In the genomic region with DNA sequence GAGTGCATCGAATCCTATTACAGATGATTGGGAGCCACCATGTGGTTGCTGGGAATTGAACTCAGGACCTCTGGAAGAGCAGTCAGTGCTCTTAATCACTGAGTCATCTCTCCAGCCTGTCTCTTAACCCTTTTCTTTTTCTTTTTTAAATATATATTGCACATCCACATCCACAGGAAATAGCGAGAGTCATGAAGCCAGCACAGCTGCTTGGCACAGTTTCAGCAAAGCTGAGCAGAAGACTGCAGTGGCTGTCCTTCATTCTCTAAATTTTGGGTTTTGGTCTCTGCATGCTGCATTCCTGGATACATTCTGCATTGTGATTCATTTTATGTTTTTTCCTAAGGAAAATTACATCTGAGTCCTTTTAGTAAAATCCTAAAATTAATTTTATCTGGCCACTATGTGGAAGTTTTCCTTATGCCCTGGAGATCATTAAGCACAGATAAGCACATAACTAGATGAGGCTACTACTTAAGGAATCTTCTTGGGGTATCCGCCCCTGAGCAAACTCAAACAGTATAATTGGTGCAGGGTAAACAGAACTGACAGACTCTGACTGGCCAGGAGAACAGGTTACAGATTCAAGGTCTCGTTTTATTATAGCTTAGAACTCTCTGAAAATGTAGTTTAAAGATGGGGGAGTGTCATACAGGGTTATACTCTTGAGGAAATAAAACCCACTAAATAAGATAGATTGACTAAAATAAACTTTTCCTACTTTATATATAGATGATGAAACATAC, we compare ENCODE assay signal across 20 mouse cellular contexts. TPM values are rescaled to one million over a fixed set of nuclear protein-coding genes. Genes with fewer than 3 reads are reported as not detected.
DNase-seq lines count a peak whose midpoint lies in the region; ATAC-seq lines count a peak whose summit lies in the region.
"Had no signal": no experiment of that assay in that cellular context is flagged by ENCODE, and none has a peak within 500 bp of the region (broad histone marks: within the 10 kb centered on the region; RNA-seq: fewer than 3 reads in every experiment).

No protein-coding gene starts in this region.

- no peaks in the 10 kb centered on the region for H3K9me3 ChIP-seq in heart, embryonic 12.5 days (replicated peaks)
- H3K9me3 ChIP-seq: forebrain, embryonic 13.5 days; heart, embryonic 13.5 days; limb, embryonic 12.5 days; liver, embryonic 13.5 days had no signal

- intact Hi-C loops in heart, postnatal 10 days (cut with DNase I): no loop called here

- no peaks in the 10 kb centered on the region for H3K27me3 ChIP-seq in heart, embryonic 12.5 days (replicated peaks)
- H3K27me3 ChIP-seq: forebrain, embryonic 13.5 days; heart, embryonic 13.5 days; limb, embryonic 12.5 days; liver, embryonic 13.5 days had no signal

- no peaks in the 10 kb centered on the region for H3K4me1 ChIP-seq in heart, embryonic 12.5 days (replicated peaks)
- H3K4me1 ChIP-seq: forebrain, embryonic 13.5 days; heart, embryonic 13.5 days; limb, embryonic 12.5 days; liver, embryonic 13.5 days had no signal

- 71% methylated on average over 4 of the region's 4 CpGs for WGBS in heart, embryonic 12.5 days

- H3K27ac ChIP-seq in heart, embryonic 12.5 days (ENCODE audit: poor library complexity, severe bottlenecking): no peak overlapping the region
- H3K27ac ChIP-seq: forebrain, embryonic 13.5 days; heart, embryonic 13.5 days; limb, embryonic 12.5 days; liver, embryonic 13.5 days had no signal

- H3K4me3 ChIP-seq in heart, embryonic 12.5 days: no peak overlapping the region
- H3K4me3 ChIP-seq: forebrain, embryonic 13.5 days; heart, embryonic 13.5 days; limb, embryonic 12.5 days; liver, embryonic 13.5 days had no signal

- no peak for ATAC-seq in heart, embryonic 12.5 days (ENCODE audit: insufficient number of reproducible peaks, low FRiP score)
- ATAC-seq in erythroid progenitor cell, adult 5-6 weeks (replicated peaks; ENCODE audit: low FRiP score, poor library complexity, severe bottlenecking): no peak
- ATAC-seq: CD4-positive, CD25-positive, alpha-beta regulatory T cell, adult 4 months; forebrain, embryonic 13.5 days; midbrain, embryonic 16.5 days had no signal

- peak; percentile 29 to 37 for DNase-seq in heart, postnatal 10 days
- peak; percentile 34 to 47 for DNase-seq in kidney, postnatal 4 days
- DNase-seq in kidney, adult 18-20 months: no peak
- DNase-seq in 416B (ENCODE audit: low read depth) (peak; percentile 80), NIH3T3 (ENCODE audit: low read depth) (peak; percentile 17)
- DNase-seq: adrenal gland, postnatal 14 days; cerebellum, adult 11 months; gastrocnemius, postnatal 25 days; liver, embryonic 13.5 days; lung, postnatal 36 days; right cerebral cortex, postnatal 14 days; spleen, adult 18-20 months; thymus, postnatal 36 days had no signal

- H3K36me3 ChIP-seq in heart, embryonic 12.5 days: no peaks in the 10 kb centered on the region
- H3K36me3 ChIP-seq: limb, embryonic 12.5 days; liver, embryonic 13.5 days had no signal

- no peak overlapping the region for H3K4me2 ChIP-seq in heart, embryonic 12.5 days
- H3K4me2 ChIP-seq: forebrain, embryonic 13.5 days; heart, embryonic 13.5 days; limb, embryonic 12.5 days; liver, embryonic 13.5 days had no signal

- no peak overlapping the region for H3K9ac ChIP-seq in heart, embryonic 12.5 days
- H3K9ac ChIP-seq: forebrain, embryonic 13.5 days; heart, embryonic 13.5 days; limb, embryonic 12.5 days; liver, embryonic 13.5 days had no signal

RNA-seq across cellular contexts. Expression of gene Dennd5b, which starts 50.3 kb away (rescaled TPM):
- 10 to 100 TPM; 27.7 to 32.6 TPM for total RNA-seq in heart, postnatal 10 days (2021)
- polyA plus RNA-seq in heart, embryonic 12.5 days (2016; fragmentation: Nextera tagmentation; extraction: Ambion mirVana): 10.3 and 10.9 TPM in 2 replicates
- total RNA-seq in erythroid progenitor cell, adult 5-6 weeks (2015; ENCODE audit: low replicate concordance): 2.5 and 3.6 TPM in 2 replicates
- 0.91 and 6.2 TPM in 2 replicates for total RNA-seq in erythroid progenitor cell, adult 5-6 weeks (2017; ENCODE audit: low replicate concordance)

Comparison
In these comparisons a context has a peak if more than half of its experiments do, and no peak if none do; other contexts are left out.
1. RNA of gene Dennd5b, which starts 50.3 kb away (total RNA-seq): 27.7 to 32.6 TPM in heart, postnatal 10 days; 0.91 to 6.2 TPM in erythroid progenitor cell, adult 5-6 weeks; every median in the first group is over 4 times any median in the second.